Comparison of ENCODE assay signal across 22 mouse cellular contexts in genomic region chr4:132477833-132478232, GRCm38 (mm10).
"Had no signal": no experiment of that assay in that cellular context is flagged by ENCODE, and none has a peak within 500 bp of the region (broad histone marks: within the 10 kb centered on the region; RNA-seq: fewer than 3 reads in every experiment).

No protein-coding gene starts in this region.

- H3K36me3 ChIP-seq: heart, embryonic 10.5 days; heart, embryonic 13.5 days; heart, embryonic 15.5 days; hindbrain, embryonic 13.5 days; hindbrain, embryonic 15.5 days; kidney, embryonic 15.5 days; limb, embryonic 13.5 days; limb, embryonic 15.5 days had no signal

- H3K4me2 ChIP-seq: heart, embryonic 13.5 days; heart, embryonic 15.5 days; hindbrain, embryonic 13.5 days; hindbrain, embryonic 15.5 days; kidney, embryonic 15.5 days; limb, embryonic 13.5 days; limb, embryonic 15.5 days had no signal

- H3K4me1 ChIP-seq: heart, embryonic 10.5 days; heart, embryonic 13.5 days; heart, embryonic 15.5 days; hindbrain, embryonic 13.5 days; hindbrain, embryonic 15.5 days; limb, embryonic 13.5 days; limb, embryonic 15.5 days had no signal

- DNase-seq: gastrocnemius, adult 2 months; gastrocnemius, postnatal 10 days; gastrocnemius, postnatal 25 days; heart, adult 18-20 months; heart, postnatal 14 days; heart, postnatal 36 days; kidney, adult 18-20 months; kidney, postnatal 25 days; layer of hippocampus, adult 9-11 months; layer of hippocampus, postnatal 36 days; left cerebral cortex, postnatal 4 days had no signal

- H3K9me3 ChIP-seq: heart, embryonic 10.5 days; heart, embryonic 13.5 days; heart, embryonic 15.5 days; hindbrain, embryonic 13.5 days; hindbrain, embryonic 15.5 days; kidney, embryonic 15.5 days; limb, embryonic 13.5 days; limb, embryonic 15.5 days had no signal

- ATAC-seq: forebrain, embryonic 16.5 days; hindbrain, postnatal 0 days had no signal

- H3K4me3 ChIP-seq: gastrocnemius, adult 2 months; heart, embryonic 10.5 days; heart, embryonic 13.5 days; heart, embryonic 15.5 days; hindbrain, embryonic 13.5 days; hindbrain, embryonic 15.5 days; kidney, embryonic 15.5 days; limb, embryonic 13.5 days; limb, embryonic 15.5 days had no signal

- H3K9ac ChIP-seq: heart, embryonic 13.5 days; heart, embryonic 15.5 days; hindbrain, embryonic 13.5 days; hindbrain, embryonic 15.5 days; kidney, embryonic 15.5 days; limb, embryonic 13.5 days; limb, embryonic 15.5 days; liver, embryonic 14.5 days had no signal

- H3K27me3 ChIP-seq: heart, embryonic 13.5 days; heart, embryonic 15.5 days; hindbrain, embryonic 13.5 days; hindbrain, embryonic 15.5 days; kidney, embryonic 15.5 days; limb, embryonic 13.5 days; limb, embryonic 15.5 days had no signal

- H3K27ac ChIP-seq: gastrocnemius, adult 2 months; heart, embryonic 10.5 days; heart, embryonic 13.5 days; heart, embryonic 15.5 days; hindbrain, embryonic 13.5 days; hindbrain, embryonic 15.5 days; hindbrain, postnatal 0 days; kidney, embryonic 15.5 days; limb, embryonic 13.5 days; limb, embryonic 15.5 days; liver, embryonic 14.5 days had no signal
